17 mouse cellular contexts compared by ENCODE assay signal in genomic region chr17:86261067-86261466, GRCm38 (mm10).
DNase-seq lines count a peak whose midpoint lies in the region; ATAC-seq and TF ChIP-seq lines count a peak whose summit lies in the region.
"Had no signal": no experiment of that assay in that cellular context is flagged by ENCODE, and none has a peak within 500 bp of the region (broad histone marks: within the 10 kb centered on the region; RNA-seq: fewer than 3 reads in every experiment).

No protein-coding gene starts in this region.

- 15% methylated on average over 8 of the region's 8 CpGs for WGBS in forebrain, postnatal 0 days
- 92% methylated on average over 8 of the region's 8 CpGs for WGBS in forebrain, embryonic 10.5 days
- WGBS in hindbrain, embryonic 14.5 days, result 47% methylated on average over 8 of the region's 8 CpGs
- 67% methylated on average over 8 of the region's 8 CpGs for WGBS in hindbrain, embryonic 12.5 days

- no peak overlapping the region for H3K4me3 ChIP-seq in forebrain, postnatal 0 days (ENCODE audit: low read depth, low read length)
- H3K4me3 ChIP-seq in forebrain, embryonic 10.5 days, result no peak overlapping the region
- no peak overlapping the region for H3K4me3 ChIP-seq in hindbrain, embryonic 14.5 days (replicated peaks; ENCODE audit: low read length)
- H3K4me3 ChIP-seq in hindbrain, embryonic 12.5 days, result no peak overlapping the region
- H3K4me3 ChIP-seq: embryonic facial prominence, embryonic 12.5 days; gastrocnemius, adult 2 months; limb, embryonic 15.5 days had no signal

- no peak for TF ChIP-seq CTCF in forebrain, postnatal 0 days (IDR thresholded peaks at IDR 0.05; ENCODE audit: low read depth)
- TF ChIP-seq CTCF in brain, embryonic 14.5 days (IDR thresholded peaks at IDR 0.05; ENCODE audit: borderline replicate concordance, extremely low read depth, insufficient read depth, insufficient read length), result no peak

- no peak for ATAC-seq in forebrain, postnatal 0 days
- no peak for ATAC-seq in hindbrain, embryonic 14.5 days (ENCODE audit: low FRiP score)
- ATAC-seq in hindbrain, embryonic 12.5 days (ENCODE audit: low FRiP score), result no peak
- ATAC-seq in CD4-positive, CD25-positive, alpha-beta regulatory T cell, adult 4 months, result no peak
- ATAC-seq: liver, postnatal 0 days had no signal

- no peak overlapping the region for H3K4me2 ChIP-seq in forebrain, postnatal 0 days (ENCODE audit: low read depth)
- H3K4me2 ChIP-seq in hindbrain, embryonic 14.5 days (replicated peaks), result no peak overlapping the region
- no peak overlapping the region for H3K4me2 ChIP-seq in hindbrain, embryonic 12.5 days (replicated peaks)
- H3K4me2 ChIP-seq: embryonic facial prominence, embryonic 12.5 days; limb, embryonic 15.5 days had no signal

- no peaks in the 10 kb centered on the region for H3K9me3 ChIP-seq in forebrain, postnatal 0 days (ENCODE audit: low read length)
- no peaks in the 10 kb centered on the region for H3K9me3 ChIP-seq in forebrain, embryonic 10.5 days
- H3K9me3 ChIP-seq in hindbrain, embryonic 14.5 days (ENCODE audit: control insufficient read depth, low read length), result no peaks in the 10 kb centered on the region
- H3K9me3 ChIP-seq in hindbrain, embryonic 12.5 days (replicated peaks), result no peaks in the 10 kb centered on the region
- H3K9me3 ChIP-seq: embryonic facial prominence, embryonic 12.5 days; limb, embryonic 15.5 days had no signal

- H3K9ac ChIP-seq in forebrain, postnatal 0 days, result no peak overlapping the region
- no peak overlapping the region for H3K9ac ChIP-seq in hindbrain, embryonic 14.5 days
- no peak overlapping the region for H3K9ac ChIP-seq in hindbrain, embryonic 12.5 days
- H3K9ac ChIP-seq: embryonic facial prominence, embryonic 12.5 days; limb, embryonic 15.5 days; liver, postnatal 0 days had no signal

- no peak for TF ChIP-seq POLR2A in brain, embryonic 14.5 days (IDR thresholded peaks at IDR 0.05; ENCODE audit: borderline replicate concordance, extremely low read depth, insufficient read depth, insufficient read length, poor library complexity, severe bottlenecking)

- H3K4me1 ChIP-seq in forebrain, postnatal 0 days (ENCODE audit: insufficient read depth), result no peaks in the 10 kb centered on the region; the same call in 1 of the 2 replicates
- no peaks in the 10 kb centered on the region for H3K4me1 ChIP-seq in forebrain, embryonic 10.5 days
- H3K4me1 ChIP-seq in hindbrain, embryonic 14.5 days (replicated peaks; ENCODE audit: control insufficient read depth, insufficient read depth, low read length), result peaks cover 20% of the 10 kb centered on the region
- peaks cover 11% of the 10 kb centered on the region; the same call in 1 of the 2 replicates for H3K4me1 ChIP-seq in hindbrain, embryonic 12.5 days
- H3K4me1 ChIP-seq: embryonic facial prominence, embryonic 12.5 days had no signal

- peak; percentile 41 for DNase-seq in forebrain, postnatal 0 days
- no peak for DNase-seq in forebrain, embryonic 10.5 days (ENCODE audit: extremely low spot score, low spot score)
- DNase-seq in hindbrain, embryonic 14.5 days (ENCODE audit: low spot score), result peak; percentile 63
- peak; percentile 47 for DNase-seq in lung, postnatal 36 days
- DNase-seq in lung, postnatal 4 days, result no peak
- peak; percentile 80 for DNase-seq in brain, embryonic 14.5 days (ENCODE audit: low read depth)
- DNase-seq: adrenal gland, postnatal 25 days; cerebellum, postnatal 36 days; gastrocnemius, adult 2 months; kidney, postnatal 14 days; liver, postnatal 0 days; thymus, postnatal 14 days had no signal

- no peak overlapping the region for H3K27ac ChIP-seq in forebrain, postnatal 0 days (ENCODE audit: low read depth, low read length)
- no peak overlapping the region for H3K27ac ChIP-seq in forebrain, embryonic 10.5 days
- peak overlapping the region; percentile 20; the same call in 1 of the 2 replicates for H3K27ac ChIP-seq in hindbrain, embryonic 14.5 days
- H3K27ac ChIP-seq in hindbrain, embryonic 12.5 days, result no peak overlapping the region; the same call in 1 of the 2 replicates
- H3K27ac ChIP-seq: embryonic facial prominence, embryonic 12.5 days; gastrocnemius, adult 2 months; limb, embryonic 15.5 days; stomach, postnatal 0 days had no signal

- H3K27me3 ChIP-seq in forebrain, postnatal 0 days (ENCODE audit: insufficient read depth, low read length), result no peaks in the 10 kb centered on the region
- H3K27me3 ChIP-seq in forebrain, embryonic 10.5 days (ENCODE audit: poor library complexity, severe bottlenecking), result no peaks in the 10 kb centered on the region
- no peaks in the 10 kb centered on the region for H3K27me3 ChIP-seq in hindbrain, embryonic 14.5 days (ENCODE audit: control insufficient read depth, insufficient read depth, low read length)
- no peaks in the 10 kb centered on the region for H3K27me3 ChIP-seq in hindbrain, embryonic 12.5 days
- H3K27me3 ChIP-seq: embryonic facial prominence, embryonic 12.5 days; limb, embryonic 15.5 days had no signal

- no peaks in the 10 kb centered on the region; the same call in 1 of the 2 replicates for H3K36me3 ChIP-seq in forebrain, postnatal 0 days (ENCODE audit: insufficient read depth)
- H3K36me3 ChIP-seq in forebrain, embryonic 10.5 days (replicated peaks), result no peaks in the 10 kb centered on the region
- no peaks in the 10 kb centered on the region for H3K36me3 ChIP-seq in hindbrain, embryonic 14.5 days (replicated peaks; ENCODE audit: control insufficient read depth, insufficient read depth)
- H3K36me3 ChIP-seq in hindbrain, embryonic 12.5 days, result no peaks in the 10 kb centered on the region
- H3K36me3 ChIP-seq: embryonic facial prominence, embryonic 12.5 days; limb, embryonic 15.5 days had no signal

Comparison
In these comparisons a context has a peak if more than half of its experiments do, and no peak if none do; other contexts are left out.
1. DNase-seq: peak in forebrain, postnatal 0 days (single experiment), hindbrain, embryonic 14.5 days (single experiment), lung, postnatal 36 days (single experiment) and brain, embryonic 14.5 days (single experiment); none in forebrain, embryonic 10.5 days (single experiment) and lung, postnatal 4 days (0 of 2).